Mouse (Mus musculus) cerebellum, postnatal 14 days (tissue): ENCODE measurements around the gene Tspan2.

Experiments
- DNase-seq, 2 experiments: peaks; one replicate each; pipeline ENCODE4 v3.0.0; 2021; ENCODE audit warnings: mixed read lengths in 2 of 2

Tspan2 gene

DNA sequence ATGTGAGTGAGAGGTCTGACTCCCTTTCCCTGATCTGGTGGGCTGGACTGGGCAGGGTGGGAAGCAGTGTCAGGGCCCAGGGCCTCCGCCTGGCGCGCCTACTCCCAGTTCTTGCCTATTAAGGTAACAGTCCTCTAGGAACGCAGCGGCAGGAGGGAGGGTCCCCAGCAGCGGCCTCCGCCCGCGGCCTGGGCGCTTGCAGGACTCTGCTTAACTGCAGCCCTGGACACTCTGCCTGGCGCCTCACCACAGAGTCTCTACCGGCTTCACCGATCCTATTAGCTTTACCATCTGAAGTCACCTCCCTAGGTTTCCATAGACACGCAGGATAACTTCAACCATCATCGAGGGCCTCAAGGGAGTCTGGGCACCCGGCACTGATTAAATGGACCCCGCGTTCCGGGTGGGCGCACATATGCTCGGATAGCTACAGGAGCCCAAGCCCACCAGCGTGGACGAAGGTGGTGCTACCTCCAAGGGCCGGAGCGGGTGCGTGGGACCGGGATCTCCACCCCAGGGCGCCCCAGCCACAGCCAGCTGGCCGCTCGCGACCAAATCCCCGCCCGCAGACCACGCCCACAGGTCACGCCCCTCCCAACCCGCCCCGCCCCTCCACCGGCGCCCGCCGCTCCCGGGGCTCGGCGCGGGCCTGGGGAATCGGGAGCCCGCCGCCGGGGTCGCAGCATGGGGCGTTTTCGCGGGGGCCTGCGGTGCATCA lies at the start of gene Tspan2:
TSS of gene Tspan2 (plus strand) at position 217 of the 718 bp plus-strand sequence.
- peak; percentile 78 to 80 for DNase-seq

DNA sequence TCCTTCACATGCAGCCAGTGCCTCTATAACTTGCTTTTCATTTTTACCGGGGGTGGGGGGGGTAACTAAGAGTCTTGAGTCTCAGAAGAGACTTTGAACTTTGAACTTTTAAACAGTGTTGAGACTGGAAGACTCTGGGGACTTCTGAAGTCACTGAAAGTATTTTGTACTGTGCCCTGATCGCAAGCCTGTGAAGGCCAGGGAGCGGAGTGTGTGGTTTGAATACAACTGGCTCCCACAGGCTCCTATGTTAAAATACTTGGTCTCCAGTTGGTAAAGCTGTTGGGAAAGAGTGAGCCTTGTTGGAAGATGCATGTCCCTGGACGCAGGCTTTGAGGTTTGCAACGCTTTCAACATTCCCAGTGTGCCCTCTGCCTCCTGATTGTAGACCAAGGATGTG lies 47.5 kb upstream of the Tspan2 start:
- DNase-seq, result no peak

DNA sequence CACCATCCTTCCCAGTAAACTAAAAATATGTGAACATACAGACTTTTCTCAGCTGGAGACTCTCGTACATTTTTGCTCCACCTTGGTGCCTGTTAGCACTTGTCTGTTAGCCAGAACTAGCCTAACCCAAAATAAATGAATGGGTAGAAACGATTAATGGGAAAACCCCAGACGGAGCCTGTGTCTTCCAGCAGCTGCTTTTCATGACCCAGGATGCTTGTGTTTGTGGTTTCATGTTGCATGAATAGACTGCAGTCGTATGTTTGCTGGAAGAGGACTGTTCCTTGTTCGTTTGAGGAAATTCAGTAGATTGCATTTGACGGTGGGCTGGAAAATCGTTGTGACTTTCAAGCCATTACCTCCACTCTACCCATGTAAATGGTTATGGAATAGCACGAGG lies 46.5 kb upstream of the Tspan2 start:
- DNase-seq, result no peak

DNA sequence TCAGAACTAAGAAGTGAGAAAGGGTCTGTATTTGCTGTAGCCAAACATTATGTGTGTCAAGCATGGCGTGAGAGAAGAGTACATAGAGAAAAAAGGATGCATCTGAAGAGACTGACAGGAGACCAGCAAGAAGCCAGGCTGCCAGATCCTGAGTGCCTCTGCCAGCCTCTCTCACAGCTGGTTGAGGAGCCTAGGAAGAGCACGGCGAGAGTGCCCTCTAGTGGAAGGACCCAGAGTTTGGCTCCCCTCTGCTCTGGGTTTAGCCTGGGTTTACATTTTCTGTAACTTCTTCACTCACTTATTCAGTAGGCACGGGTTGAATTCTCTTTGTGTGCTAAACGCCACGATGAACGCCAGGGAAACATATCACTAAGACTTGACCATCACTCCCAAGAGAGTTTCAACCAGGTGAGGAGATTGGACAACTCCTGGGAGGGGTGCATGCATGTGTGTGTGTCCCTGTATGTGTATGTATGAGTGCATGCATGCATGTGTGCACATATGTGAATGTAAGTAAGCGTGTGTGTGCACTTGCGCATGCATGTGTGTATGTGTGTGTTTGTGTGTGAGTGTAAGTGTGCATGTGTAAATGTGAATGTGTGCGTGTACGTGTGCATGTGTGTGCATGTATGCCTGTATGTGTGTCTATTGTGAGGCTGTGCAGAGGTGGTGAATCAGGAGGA lies 42.4 kb upstream of the Tspan2 start:
- peak; percentile 76 to 83 for DNase-seq

DNA sequence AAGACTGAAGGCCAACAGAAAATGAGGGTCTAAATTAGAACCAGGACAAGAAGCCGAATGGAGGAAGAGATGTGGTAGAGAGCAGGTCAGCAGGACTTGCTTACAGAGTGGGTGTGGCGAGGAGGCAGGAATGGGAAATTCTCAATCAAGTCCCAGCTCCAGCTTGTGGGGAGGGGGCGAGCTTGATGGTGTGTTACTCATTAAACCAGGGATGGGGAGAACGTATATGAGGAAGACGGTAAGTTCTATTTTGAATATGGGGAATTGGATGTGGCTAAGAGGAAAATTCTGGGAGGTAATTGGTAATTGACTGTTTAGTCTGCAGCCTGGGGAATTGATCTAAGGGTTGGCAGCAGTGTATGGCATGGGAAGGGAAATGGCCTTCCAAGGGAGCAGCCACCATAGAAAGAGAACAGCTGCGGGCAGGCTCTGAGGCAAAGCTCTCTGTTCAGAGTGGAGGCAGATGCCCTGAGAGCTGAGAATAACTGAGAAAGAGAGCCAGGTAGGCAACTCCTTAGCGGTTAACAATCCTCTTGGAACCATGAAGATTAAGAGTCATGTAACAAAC lies 41.5 kb upstream of the Tspan2 start:
- no peak for DNase-seq

DNA sequence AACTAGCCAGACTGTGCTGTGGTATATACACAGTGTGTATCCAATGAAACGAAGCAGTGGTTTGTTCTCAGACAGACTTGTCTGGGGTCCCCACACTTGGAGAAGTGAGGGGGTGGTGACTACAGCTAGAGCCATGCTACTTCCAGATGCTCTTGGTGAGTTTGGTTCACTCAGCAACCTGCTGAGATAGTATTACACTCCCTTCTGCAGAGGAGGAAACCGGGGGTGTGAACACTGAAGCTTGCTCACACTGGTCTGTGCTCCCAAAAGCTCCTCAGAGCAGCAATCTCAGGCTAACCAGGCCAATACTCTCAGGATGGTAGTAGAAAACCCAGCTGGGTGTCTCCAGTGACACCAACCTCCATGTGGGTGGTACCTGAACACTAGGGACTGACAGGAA lies 36.2 kb upstream of the Tspan2 start:
- DNase-seq, result no peak

DNA sequence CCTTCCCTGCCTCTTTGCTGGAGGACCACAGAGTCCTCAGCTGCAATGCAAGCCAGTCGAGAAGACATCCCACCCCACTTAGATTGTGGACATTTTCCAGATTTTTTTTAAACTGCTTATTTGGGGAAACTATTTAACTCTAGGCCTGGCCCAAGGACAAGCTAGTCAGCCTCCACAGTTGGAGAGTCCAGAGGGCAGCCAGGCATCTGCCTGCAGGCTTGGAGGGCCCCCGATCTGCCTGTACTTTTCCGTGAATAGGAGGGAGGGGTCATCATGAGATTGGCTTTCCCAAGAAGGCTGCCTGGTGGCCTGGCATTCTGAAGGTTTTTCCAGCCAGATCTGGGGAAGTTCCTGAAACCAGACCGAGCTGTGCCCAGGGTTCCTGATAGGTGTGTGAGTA lies 33.0 kb upstream of the Tspan2 start:
- no peak for DNase-seq

DNA sequence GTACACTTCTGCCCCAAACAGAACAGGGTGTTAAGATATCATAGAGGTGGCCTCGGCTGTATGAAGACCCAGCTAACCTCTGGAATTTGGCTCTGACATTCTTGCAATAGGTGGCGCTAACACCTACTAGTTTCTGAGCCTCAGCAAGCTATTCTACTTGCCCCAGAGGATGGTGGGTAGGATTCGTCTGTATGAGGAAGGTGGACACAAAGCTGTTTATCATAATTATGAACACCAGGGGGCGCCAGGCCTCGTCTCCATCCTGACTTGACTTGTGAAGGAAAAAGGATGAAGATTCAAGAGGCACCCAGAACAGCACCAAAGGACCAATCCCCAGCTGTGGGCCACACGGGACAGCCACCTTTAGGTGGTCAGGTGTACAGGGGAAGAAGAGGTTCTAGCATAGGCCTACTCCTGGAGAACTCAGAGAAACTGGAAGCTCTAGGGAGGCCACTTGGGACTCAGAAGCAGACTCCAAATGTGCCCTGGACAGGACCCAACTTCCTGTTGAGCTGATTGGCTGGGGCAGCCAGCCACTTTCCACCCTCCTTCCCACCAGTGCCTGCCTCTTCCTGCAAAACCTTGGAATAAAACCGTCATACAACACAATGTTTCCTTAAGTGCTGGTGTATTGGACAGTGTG lies 32.3 kb upstream of the Tspan2 start:
- DNase-seq, result peak; percentile 51 to 64

DNA sequence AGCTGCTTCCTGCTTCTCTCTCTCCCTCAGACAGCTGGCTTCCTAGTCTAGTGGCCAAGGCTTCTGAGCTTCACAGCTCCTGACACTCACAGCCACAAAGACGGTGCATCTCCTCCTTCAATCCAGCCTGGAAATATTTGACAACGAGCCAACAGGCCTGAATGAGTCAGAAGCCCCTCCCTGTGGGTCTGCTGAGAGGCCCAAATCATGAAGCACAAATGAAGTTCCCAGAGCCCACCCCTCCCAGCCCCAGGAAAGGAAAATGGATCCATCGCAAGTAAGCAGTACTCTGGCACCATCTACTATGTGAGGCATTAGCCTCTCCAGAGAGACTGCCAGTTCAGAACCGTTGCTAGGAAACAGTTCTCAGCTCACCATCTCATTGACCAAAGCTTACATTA lies 30.3 kb upstream of the Tspan2 start:
- DNase-seq, result no peak

DNA sequence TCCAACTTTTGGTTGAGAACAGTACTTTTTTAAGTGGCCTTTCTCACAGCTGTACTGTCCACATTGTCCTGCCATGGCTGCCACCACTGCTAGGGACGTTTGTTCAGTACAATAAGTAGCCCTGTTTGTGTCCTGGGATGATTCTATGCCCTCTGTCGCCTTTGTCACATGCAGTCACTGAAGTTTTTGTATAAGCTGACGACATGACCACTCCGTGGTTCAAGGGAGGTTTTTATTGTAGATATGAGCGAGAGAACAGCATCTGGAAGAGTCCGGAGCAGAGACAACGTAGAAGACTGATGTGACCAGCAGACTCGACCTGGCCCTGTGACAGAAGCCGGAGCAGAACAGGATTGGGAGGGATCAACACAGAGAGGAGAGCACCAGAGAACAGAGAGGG lies 25.7 kb upstream of the Tspan2 start:
- no peak for DNase-seq

DNA sequence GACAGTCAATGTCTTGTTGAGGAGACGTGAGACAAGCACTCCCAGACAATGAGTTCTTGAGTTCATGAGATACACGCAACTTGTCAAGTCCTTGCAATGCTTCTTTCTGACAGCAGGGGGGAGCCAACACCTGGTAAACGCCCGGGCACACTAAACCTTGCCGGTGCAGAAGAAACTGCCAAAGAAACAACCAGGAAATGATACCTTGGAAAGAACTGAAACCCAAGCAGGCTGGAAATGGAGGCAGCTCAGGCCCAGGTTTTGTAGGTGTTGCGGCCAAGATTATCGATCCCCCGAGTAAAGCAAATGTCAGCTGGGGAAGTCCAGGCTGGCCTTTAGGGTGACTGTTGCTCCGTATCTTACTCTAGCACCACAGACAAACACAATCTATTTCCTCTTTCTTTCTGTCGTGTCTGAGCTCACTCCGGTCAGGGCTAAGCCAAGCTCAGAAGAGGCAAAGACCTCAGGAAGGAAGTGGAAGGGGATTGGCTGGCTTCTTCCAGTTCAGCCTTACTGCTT lies 19.2 kb upstream of the Tspan2 start:
- DNase-seq, result peak; percentile 91 to 92

DNA sequence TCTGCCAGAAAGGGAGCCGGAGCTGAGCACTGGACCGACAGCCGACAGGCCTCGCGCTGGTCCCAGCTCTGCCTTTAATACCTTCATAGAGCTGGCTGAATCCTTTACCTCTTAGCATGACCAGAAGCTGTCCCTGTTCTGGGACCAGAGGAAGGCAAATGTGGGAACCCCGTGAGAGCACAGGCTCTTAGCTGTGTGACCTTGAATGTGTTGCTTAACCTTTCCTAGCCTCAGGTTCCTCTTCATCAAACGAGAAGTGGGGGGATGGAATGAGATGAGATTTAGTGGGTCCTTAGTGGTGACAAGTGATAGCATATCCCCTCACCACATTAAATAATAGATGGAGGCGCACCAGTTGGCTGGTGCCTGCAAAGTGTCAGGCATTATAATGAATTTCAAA lies 18.5 kb upstream of the Tspan2 start:
- DNase-seq, result no peak

DNA sequence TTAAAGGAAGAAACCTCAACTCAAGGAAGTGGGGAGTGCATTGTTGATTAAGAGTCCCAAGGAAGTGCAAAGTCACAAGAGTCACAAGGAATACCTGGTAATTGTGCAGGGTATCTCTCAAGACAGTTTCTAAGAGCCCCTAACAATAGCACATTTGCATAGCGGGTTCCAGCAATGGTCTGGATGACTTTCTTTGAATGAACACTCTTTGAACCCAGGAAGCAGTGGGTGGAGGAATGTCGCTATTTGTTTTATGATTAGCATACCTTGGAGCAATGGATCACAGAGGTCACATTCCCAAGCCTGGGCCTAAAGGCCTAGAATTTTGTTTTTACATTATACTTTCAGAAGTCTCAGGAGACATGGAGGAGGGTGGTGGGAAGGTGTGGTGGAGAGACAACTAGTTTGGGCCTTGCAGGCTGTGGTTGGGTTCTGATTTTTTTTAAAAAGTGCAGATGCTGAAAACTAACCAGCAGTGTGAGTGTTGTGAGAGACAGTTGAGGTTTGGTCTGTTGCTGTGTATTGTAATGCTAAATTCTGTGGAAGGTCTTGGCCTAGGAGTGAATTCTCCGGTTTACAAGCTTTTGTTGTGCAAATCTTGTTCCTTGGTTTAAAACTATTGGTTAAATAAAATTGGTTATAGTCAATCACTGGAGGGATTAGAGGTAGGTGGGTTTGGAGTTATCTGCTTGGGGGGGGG lies 16.6 kb upstream of the Tspan2 start:
- DNase-seq, result no peak

DNA sequence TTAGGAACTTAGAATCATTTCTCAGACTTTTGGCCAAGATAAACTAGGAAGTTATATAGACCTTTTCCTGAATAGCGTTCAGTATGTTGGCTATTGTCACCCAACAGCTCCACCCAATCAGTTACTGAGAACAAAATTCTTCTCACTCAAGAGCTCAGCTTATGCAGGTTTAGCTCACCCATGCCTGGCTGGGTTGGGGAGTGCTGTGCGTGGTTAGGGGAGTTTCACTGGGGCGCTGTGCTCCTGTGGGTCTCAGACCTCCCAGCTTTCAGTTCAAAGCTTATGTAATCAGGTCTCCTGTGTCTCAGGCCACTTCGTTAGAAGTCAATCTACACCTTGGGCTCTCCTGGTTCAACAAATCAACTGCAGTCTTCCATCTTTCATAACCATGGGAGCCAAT lies 11.2 kb upstream of the Tspan2 start:
- DNase-seq, result no peak

DNA sequence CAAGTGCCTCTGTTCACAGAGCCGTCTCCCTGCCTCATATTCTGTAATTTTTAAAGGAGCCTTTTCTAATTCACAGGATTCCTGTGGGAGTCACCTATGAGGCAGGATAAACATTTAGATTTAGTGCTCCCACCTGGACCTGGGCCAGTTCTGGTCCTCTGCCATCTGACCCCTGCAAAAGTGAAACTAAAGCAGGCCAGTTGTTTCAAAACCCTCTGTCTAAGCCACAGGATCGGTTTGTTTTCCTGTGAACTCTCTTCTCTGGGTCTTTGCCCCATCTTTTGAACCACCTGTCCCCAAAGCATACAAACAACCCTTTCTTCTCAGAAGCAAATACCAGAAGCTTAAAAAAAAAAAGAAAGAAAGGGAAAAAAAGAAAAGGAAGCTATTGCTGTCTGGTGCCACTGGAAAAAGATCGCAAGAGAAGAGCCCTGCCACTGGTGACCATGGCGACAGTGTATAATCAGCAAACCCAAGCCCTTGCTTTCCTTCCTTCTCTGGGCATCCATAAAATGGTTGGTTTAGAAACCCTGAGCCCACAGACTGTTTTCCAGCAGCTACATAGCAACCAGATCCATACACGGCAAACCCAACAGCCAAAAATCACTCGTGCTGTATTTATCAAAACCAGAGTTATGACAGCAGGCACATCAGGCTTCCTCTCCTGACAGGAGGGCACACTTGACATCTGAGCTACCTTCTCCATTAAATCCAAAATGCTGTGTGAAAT lies 10.3 kb upstream of the Tspan2 start:
- no peak for DNase-seq

DNA sequence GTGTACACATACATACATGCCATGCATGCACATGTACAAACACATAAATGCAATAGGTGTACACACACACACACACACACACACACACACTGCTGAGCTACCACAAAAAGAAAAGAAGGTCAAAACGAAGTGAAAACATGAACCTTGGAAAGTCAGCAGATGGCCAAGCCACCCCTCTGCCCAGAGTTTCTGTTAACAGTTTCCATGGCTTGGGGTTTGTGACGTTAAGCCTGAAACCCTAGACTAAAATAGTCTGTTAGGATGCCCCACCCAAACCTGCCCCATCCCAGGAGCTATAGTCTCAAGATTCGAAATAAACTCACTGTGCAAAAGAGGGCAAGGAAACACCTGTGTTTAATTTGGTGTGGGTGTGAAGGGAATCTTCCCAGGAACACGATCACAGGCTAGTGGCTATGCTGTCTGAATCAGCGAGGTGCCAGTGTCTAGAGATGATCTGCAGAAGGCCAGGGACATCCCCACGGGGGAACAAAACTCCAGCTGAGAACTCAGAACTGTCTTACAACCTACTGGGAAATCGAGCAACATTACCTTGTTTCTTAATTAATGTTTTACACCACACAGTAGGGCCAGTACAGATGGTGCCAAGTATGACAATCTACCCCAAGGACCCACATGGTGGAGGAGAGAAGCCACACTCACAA lies 9.4 kb upstream of the Tspan2 start:
- no peak for DNase-seq

DNA sequence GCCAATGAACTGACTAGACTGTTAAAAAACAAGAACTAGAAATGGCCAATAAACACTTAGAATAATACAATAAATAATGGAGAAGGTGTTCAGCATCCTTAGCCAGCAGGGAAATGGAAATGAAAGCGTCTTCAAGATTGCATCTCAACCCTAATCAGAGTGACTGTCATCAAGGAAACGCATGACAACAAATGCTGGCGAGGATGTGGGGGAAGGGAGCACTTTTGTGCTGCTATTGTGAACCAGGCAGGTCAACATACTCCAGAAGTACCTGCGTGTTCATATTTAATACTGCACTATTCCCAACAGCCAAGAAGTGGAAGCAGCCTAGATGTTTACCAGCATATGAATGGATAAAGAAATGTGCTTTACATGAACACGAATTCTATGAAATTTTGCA lies 4.9 kb upstream of the Tspan2 start:
- DNase-seq, result no peak

DNA sequence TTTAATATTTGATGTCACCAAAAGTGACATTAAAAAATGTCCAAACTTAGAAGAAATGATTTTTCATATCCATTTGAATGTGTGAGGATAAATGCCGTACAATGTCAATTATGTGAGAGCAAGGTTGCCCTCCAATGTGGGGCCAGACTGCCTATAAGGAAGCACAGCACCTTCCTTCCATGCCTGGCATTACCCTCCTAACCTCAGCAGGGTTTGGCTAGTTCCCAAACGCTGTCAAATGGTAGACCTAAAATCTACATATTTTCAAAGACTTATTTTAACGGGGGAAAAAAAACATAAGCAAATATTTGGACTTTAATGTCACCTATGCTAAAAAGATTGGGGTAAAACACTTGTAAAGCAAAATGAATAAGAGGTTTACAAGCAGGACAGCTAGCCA lies 3.2 kb upstream of the Tspan2 start:
- peak in 1 of 2 experiments; percentile 48 for DNase-seq

DNA sequence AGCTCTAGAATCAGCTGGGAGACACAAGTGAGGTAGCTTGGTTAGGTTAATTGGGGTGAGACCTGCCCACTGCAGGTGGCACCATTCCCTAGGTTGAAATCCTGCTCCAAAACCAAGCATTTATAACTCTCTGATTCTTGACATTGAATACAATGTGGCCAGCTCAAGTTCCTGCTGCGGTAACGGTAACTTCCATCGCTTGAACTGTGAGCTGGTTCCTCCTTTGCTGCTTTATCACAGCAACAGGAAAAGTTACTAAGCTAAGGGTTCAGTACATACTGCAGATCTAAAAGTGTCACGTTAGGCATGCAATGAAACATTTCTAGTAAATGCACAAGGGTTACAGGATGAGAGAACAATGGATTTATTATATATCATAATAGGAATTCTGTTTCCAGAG lies 1.7 kb upstream of the Tspan2 start:
- DNase-seq, result no peak

DNA sequence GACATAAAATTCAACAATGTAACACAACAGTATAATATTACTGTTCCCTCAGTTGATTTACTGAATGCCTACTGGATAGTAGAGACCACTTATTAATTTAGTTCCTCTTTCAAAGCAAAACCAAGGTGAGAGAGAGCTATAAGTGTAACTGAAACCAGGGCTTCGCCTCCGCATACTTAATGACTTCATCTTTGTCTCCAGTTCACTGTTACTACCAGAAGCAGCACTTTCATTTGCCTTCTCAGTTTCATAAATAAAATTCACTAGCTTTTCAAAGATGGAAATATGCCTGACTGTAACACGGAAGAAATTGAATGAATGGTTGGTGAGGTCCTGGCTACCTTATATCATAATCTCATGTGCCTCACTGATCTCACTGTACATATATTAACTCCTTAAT lies 1.3 kb upstream of the Tspan2 start:
- no peak for DNase-seq

DNA sequence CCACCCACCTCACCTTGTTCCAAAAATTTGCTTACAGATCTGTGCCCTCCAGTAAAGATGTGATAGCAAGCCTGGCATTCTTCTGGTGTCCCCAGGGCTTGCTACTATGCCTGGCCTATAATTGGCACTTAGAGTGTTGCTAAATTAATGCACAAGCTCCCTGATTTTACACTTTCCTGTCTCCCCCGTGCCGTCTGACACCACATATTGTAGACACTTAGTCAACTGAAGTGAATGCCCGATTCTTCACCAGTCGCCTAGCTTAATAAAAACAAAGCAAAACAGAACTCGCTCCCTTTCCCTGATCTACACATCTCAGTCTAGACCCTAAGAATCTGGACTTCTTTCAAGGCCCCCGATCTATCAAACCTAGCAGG lies 405 bp upstream of the Tspan2 start:
- DNase-seq, result no peak
